Mouse (Mus musculus): ENCODE results near the gene Gmppb. TPM values are rescaled to one million over a fixed set of nuclear protein-coding genes. Genes with fewer than 3 reads are reported as not detected.

The Gmppb gene
- total RNA-seq, 2 experiments from 2014 or later = 15.5 to 17.2 TPM

DNA sequence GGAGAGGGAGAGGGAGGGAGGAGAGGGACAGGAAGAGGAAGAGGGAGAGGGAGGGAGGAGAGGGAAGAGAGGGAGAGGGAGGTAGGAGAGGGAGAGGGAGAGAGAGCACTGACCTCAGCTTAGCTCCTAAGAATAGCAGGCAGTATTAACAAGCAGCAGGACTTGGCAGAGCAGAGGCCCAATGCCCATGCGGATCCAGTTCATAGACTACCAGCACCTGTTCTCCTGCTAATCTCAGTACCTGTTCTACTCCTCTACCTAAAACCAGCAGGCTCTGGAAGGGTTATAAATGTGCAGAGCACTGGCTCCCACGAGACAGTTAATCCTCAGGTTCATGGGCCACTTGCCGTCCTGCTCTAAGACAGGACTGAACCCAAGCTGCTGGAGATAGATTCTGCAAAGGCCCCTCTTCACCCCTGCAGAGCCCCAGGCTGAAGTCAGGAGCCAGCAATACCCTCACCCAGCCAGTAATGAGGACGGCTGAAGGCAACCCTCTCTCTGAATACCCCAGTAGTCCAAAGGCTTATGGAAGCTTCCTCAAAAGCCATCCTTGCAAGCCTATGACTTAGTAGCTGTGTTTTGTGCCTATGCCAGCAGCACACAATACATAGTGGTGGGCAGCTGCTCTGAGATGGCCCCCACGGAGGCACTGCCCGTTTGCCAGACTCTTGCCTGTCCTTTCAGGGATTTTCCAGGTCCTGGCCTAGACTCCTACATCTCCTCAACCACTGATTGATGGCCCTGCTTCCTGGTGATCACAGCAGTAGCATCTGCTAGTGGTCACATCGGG lies 24.3 kb downstream of the Gmppb start:
- DNase-seq (ENCODE audit: low spot score in 2 of 2) = no peak

GRCm38 (mm10) chr9:108080168-108080567 lies 31.1 kb downstream of the Gmppb start, which contains the start of gene Mst1:
TSS of gene Mst1 (plus strand) at chr9:108080436.
- no peak for DNase-seq (ENCODE audit: low spot score in 2 of 2)

- no peak for DNase-seq (ENCODE audit: low spot score in 2 of 2)
Observed at GRCm38 (mm10) chr9:108082549-108082948, 33.5 kb downstream of the Gmppb start.

DNA sequence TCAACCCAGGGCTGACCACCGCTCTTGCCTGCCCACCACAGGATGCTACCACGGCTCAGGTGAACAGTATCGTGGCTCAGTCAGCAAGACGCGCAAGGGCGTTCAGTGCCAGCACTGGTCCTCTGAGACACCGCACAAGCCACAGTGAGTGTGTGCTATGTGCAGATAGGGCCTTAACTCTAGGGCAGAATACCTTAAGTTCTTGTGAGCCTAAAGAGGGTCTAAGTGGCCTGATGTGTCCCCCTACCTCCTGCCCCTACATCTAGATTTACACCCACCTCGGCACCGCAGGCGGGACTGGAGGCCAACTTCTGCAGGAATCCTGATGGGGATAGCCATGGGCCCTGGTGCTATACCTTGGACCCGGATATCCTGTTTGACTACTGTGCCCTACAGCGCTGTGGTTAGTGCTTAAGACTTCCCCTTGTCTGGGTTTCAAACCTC lies 34.0 kb downstream of the Gmppb start, which contains the start of gene Rnf123:
TSS of gene Rnf123 (minus strand) at position 359 of the 444 bp plus-strand sequence.
- no peak for DNase-seq (ENCODE audit: low spot score in 2 of 2)

DNA sequence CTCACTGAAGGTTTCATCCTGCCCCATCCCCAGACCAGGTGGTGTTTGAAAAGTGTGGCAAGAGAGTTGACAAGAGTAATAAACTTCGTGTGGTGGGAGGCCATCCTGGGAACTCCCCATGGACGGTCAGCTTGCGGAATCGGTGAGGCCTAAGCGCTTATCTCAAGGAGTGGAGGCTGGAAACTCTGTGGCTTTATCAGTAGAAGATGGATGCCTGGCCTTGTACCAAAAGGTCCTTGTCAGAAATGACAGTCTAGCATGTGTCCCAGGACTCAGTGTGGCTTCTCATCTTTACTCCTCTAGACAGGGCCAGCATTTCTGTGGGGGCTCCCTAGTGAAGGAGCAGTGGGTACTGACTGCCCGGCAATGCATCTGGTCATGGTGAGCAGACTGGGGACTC lies 34.5 kb downstream of the Gmppb start:
- no peak for DNase-seq (ENCODE audit: low spot score in 2 of 2)

DNA sequence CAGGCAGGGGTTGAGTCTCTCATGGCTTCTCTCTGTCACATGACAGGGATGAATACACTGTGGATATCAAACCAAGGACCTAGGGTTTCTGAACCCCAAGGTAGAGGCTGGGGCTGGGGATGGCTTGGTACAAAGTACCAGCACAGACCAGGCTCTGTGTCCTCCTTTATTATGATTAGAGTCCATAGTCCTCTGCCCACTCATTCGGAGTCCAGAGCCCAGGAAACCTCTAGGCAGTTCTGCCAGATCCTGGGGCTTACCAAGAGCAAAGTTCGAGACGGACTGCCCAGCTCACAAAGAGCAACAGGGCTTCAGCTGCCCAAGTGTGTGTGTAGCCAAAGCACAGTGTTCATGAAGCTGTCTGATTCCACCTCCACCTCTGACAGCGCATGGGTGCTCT lies 36.2 kb downstream of the Gmppb start:
- no peak for DNase-seq (ENCODE audit: low spot score in 2 of 2)

- DNase-seq (ENCODE audit: low spot score in 2 of 2) = no peak
Observed at GRCm38 (mm10) chr9:108090611-108091120, 41.6 kb downstream of the Gmppb start.

DNA sequence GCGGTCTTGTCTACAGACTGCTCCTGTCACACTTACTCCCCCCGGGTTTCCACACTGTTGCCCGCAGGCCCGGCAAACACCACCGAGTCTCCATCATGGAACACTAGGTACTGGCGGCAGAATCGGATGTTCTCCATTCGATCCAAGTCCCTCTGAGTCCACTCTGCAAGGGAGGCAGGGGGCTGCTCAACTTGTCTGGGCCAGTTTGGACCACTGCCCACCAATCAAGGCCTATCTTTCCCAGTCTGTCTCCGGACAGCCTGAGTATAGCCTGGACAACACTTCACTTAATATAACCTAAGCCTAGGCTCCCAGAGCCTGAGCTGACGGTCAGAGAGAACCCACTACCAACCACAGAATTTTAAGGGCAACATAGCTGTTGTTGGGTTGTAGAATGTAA lies 44.5 kb downstream of the Gmppb start:
- DNase-seq (ENCODE audit: low spot score in 2 of 2) = no peak

- peak; percentile 74 to 87 for DNase-seq (ENCODE audit: low spot score in 2 of 2)
Observed at GRCm38 (mm10) chr9:108094184-108094941, 45.3 kb downstream of the Gmppb start, which contains the start of gene Apeh. TSS of gene Apeh (minus strand) at chr9:108094606.

GRCm38 (mm10) chr9:108094998-108095411 lies 46.0 kb downstream of the Gmppb start:
- DNase-seq (ENCODE audit: low spot score in 2 of 2) = no peak

GRCm38 (mm10) chr9:108095518-108095917 lies 46.5 kb downstream of the Gmppb start:
- peak in 1 of 2 experiments; percentile 71 for DNase-seq (ENCODE audit: low spot score in 2 of 2)

- no peak for DNase-seq (ENCODE audit: low spot score in 2 of 2)
Observed at GRCm38 (mm10) chr9:108095949-108096712, 47.1 kb downstream of the Gmppb start.

- DNase-seq (ENCODE audit: low spot score in 2 of 2) = no peak
Observed at GRCm38 (mm10) chr9:108099619-108100018, 50.6 kb downstream of the Gmppb start.

Small RNAs within 50 kb of the gene (microRNA-seq; reads per million reads assigned to microRNA genes)
- gene Mir7088 = 0 reads per million in 2 experiments

Other genes starting within 250 kb of the Gmppb start
- gene Rbm6, start 176.0 kb upstream of the Gmppb start, total RNA-seq (2021) = 10 to 100 TPM; 52.3 to 59.6 TPM
- 10 to 100 TPM; 25.9 to 27.4 TPM for gene Mon1a, start 161.1 kb upstream of the Gmppb start, total RNA-seq (2021)
- 1 to 10 TPM; 1.9 TPM for gene Mst1r, start 142.4 kb upstream of the Gmppb start, total RNA-seq (2021)
- not detected for gene Actl11, start 120.8 kb upstream of the Gmppb start, total RNA-seq (2021)
- gene Camkv, start 113.6 kb upstream of the Gmppb start, total RNA-seq (2021) = 100 to 1,000 TPM; 554 to 575 TPM
- 10 to 100 TPM; 17.1 to 18.9 TPM for gene Traip, start 99.1 kb upstream of the Gmppb start, total RNA-seq (2021)
- 1 to 10 TPM; 5.1 to 5.9 TPM for gene Uba7, start 73.7 kb upstream of the Gmppb start, total RNA-seq (2021)
- gene Gm20661, start 66.2 kb upstream of the Gmppb start, total RNA-seq (2021) = 1 to 10 TPM; 2.0 TPM
- 10 to 100 TPM; 10.7 to 14.7 TPM for gene Inka1, start 63.4 kb upstream of the Gmppb start, total RNA-seq (2021)
- gene Cdhr4, start 56.7 kb upstream of the Gmppb start, total RNA-seq (2021) = 1 to 10 TPM; 4.4 to 6.9 TPM
- gene Gm20662, start 52.9 kb upstream of the Gmppb start, total RNA-seq (2021) = 1 to 10 TPM; 2.5 to 5.5 TPM
- gene Ip6k1, start 46.7 kb upstream of the Gmppb start, total RNA-seq (2021) = 100 to 1,000 TPM; 241 to 243 TPM
- 1 to 10 TPM; 2.3 to 2.5 TPM for gene Amigo3, start 3.9 kb downstream of the Gmppb start, total RNA-seq (2021)
- not detected for gene Mst1, start 31.2 kb downstream of the Gmppb start, total RNA-seq (2021)
- gene Rnf123, start 34.1 kb downstream of the Gmppb start, total RNA-seq (2021) = 100 to 1,000 TPM in 1 of 2 experiments, 10 to 100 TPM in 1; 87.8 to 104 TPM
- 10 to 100 TPM; 27.0 to 35.7 TPM for gene Apeh, start 45.4 kb downstream of the Gmppb start, total RNA-seq (2021)
- gene Bsn, start 141.1 kb downstream of the Gmppb start, total RNA-seq (2021) = 100 to 1,000 TPM; 228 to 231 TPM
- gene Dag1, start 214.7 kb downstream of the Gmppb start, total RNA-seq (2021) = 10 to 100 TPM; 73.4 to 75.4 TPM
- 100 to 1,000 TPM; 114 to 116 TPM for gene Nicn1, start 241.2 kb downstream of the Gmppb start, total RNA-seq (2021)
- gene Amt, start 247.6 kb downstream of the Gmppb start, total RNA-seq (2021) = 10 to 100 TPM; 30.2 to 33.0 TPM